Mouse (Mus musculus): Measurements from ENCODE around the gene Tcf7l2.

DNA sequence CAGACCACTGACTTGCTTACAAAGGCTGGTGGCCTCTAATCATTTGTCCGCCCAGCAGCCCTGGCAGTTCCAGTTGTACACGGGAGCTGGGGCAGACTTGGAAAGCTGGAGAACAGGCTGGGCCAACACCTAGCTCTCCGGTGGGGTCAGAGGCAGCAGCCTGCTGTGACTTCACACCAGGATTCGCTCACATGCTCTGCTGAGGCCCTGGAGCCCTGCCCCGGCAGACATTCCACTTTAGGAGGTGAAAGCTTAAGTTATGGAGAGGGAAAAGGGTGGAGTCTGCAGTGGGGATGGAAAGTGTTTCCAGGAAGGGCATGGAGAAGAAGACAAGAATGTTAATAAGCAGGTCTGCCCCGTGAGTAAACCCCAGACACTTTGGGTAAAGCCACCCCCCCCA, 19.2 kb upstream of the Tcf7l2 start:
- TF ChIP-seq MAFK (IDR thresholded peaks at IDR 0.05; ENCODE audit: insufficient read depth, low read depth, low read length): no peak
- TF ChIP-seq ZC3H11A (IDR thresholded peaks at IDR 0.05; ENCODE audit: borderline replicate concordance, low read depth, low read length): no peak
- no peak for TF ChIP-seq HCFC1 (IDR thresholded peaks at IDR 0.05; ENCODE audit: borderline replicate concordance, insufficient read depth, low read length)

Measured in ES-E14 (cell line).